Mouse (Mus musculus) megakaryocyte, adult 5-6 weeks (primary cell): ENCODE data around the gene Nasp. TPM values are rescaled to one million over a fixed set of nuclear protein-coding genes. Genes with fewer than 3 reads are reported as not detected.

Experiments
- total RNA-seq, 2 experiments: library from RNA; stranded (forward) in 1 of 2; stranded (reverse) in 1 of 2; fragments of 153-499, 151-499 nt in 1 of 2; fragments of 221-1000, 200-1000 nt in 1 of 2; gene quantifications; 2 replicates each; pipeline versions ENCODE4 v1.2.3 to v1.2.4; 2015 to 2017

The Nasp gene
- total RNA-seq, 2 experiments from 2014 or later: 95.7 to 236 TPM

Other genes with a start within 250 kb of the Nasp start
- 22.1 and 28.7 TPM in 2 replicates for gene Mast2, start 163.8 kb downstream of the Nasp start, total RNA-seq (2015)
- 10.5 and 11.7 TPM in 2 replicates for gene Mast2, start 163.8 kb downstream of the Nasp start, total RNA-seq (2017)
- 5.8 and 7.5 TPM in 2 replicates for gene Ipp, start 120.4 kb downstream of the Nasp start, total RNA-seq (2015)
- 10.2 and 10.8 TPM in 2 replicates for gene Ipp, start 120.4 kb downstream of the Nasp start, total RNA-seq (2017)
- gene Tmem69, start 72.0 kb downstream of the Nasp start, total RNA-seq (2015): 17.5 and 20.8 TPM in 2 replicates
- 5.5 and 10.2 TPM in 2 replicates for gene Tmem69, start 72.0 kb downstream of the Nasp start, total RNA-seq (2017)
- 78.7 and 84.3 TPM in 2 replicates for gene Gpbp1l1, start 70.3 kb downstream of the Nasp start, total RNA-seq (2015)
- gene Gpbp1l1, start 70.3 kb downstream of the Nasp start, total RNA-seq (2017): 139 and 162 TPM in 2 replicates
- gene Ccdc17, start 31.3 kb downstream of the Nasp start, total RNA-seq (2015): 2.7 and 3.3 TPM in 2 replicates
- gene Ccdc17, start 31.3 kb downstream of the Nasp start, total RNA-seq (2017): 2.6 and 4.3 TPM in 2 replicates
- gene Akr1a1, start 23.7 kb upstream of the Nasp start, total RNA-seq (2015): 465 and 471 TPM in 2 replicates
- gene Akr1a1, start 23.7 kb upstream of the Nasp start, total RNA-seq (2017): 733 and 897 TPM in 2 replicates
- gene Prdx1, start 57.6 kb upstream of the Nasp start, total RNA-seq (2015): 556 and 644 TPM in 2 replicates
- gene Prdx1, start 57.6 kb upstream of the Nasp start, total RNA-seq (2017): 344 and 395 TPM in 2 replicates
- 8.1 and 10.9 TPM in 2 replicates for gene Mmachc, start 80.5 kb upstream of the Nasp start, total RNA-seq (2015)
- 5.2 and 6.4 TPM in 2 replicates for gene Mmachc, start 80.5 kb upstream of the Nasp start, total RNA-seq (2017)
- gene Ccdc163, start 80.6 kb upstream of the Nasp start, total RNA-seq (2015): 34.7 and 36.2 TPM in 2 replicates
- 19.2 and 23.4 TPM in 2 replicates for gene Ccdc163, start 80.6 kb upstream of the Nasp start, total RNA-seq (2017)
- gene Tesk2, start 93.0 kb upstream of the Nasp start, total RNA-seq (2015): 29.1 and 38.5 TPM in 2 replicates
- gene Tesk2, start 93.0 kb upstream of the Nasp start, total RNA-seq (2017): 22.8 and 24.3 TPM in 2 replicates
- gene Toe1, start 179.7 kb upstream of the Nasp start, total RNA-seq (2015): 17.7 and 18.2 TPM in 2 replicates
- 31.9 and 41.1 TPM in 2 replicates for gene Toe1, start 179.7 kb upstream of the Nasp start, total RNA-seq (2017)
- 5.3 and 10.8 TPM in 2 replicates for gene Mutyh, start 179.8 kb upstream of the Nasp start, total RNA-seq (2015)
- gene Mutyh, start 179.8 kb upstream of the Nasp start, total RNA-seq (2017): 2.7 and 5.5 TPM in 2 replicates
- not detected in 2 replicates for gene Hpdl, start 193.8 kb upstream of the Nasp start, total RNA-seq (2015)
- gene Hpdl, start 193.8 kb upstream of the Nasp start, total RNA-seq (2017): not detected in 2 replicates
- 0.02 and 0.16 TPM in 2 replicates for gene Zswim5, start 249.4 kb upstream of the Nasp start, total RNA-seq (2015)
- gene Zswim5, start 249.4 kb upstream of the Nasp start, total RNA-seq (2017): not detected in 2 replicates